Mouse (Mus musculus) cerebellum, adult (tissue): ENCODE data around the gene Cdcp2.
A peak's percentile ranks its signal among the peaks of the same experiment; 100 is the strongest.

Experiments
- ATAC-seq: cut with Nextera tagmentation; 2 replicates; pipeline ENCODE4 v1.9.2; 2017; ENCODE audit warnings: mild to moderate bottlenecking, moderate library complexity, mixed read lengths; ENCODE audit not compliant: insufficient number of reproducible peaks, low FRiP score, low TSS enrichment

The Cdcp2 gene

DNA sequence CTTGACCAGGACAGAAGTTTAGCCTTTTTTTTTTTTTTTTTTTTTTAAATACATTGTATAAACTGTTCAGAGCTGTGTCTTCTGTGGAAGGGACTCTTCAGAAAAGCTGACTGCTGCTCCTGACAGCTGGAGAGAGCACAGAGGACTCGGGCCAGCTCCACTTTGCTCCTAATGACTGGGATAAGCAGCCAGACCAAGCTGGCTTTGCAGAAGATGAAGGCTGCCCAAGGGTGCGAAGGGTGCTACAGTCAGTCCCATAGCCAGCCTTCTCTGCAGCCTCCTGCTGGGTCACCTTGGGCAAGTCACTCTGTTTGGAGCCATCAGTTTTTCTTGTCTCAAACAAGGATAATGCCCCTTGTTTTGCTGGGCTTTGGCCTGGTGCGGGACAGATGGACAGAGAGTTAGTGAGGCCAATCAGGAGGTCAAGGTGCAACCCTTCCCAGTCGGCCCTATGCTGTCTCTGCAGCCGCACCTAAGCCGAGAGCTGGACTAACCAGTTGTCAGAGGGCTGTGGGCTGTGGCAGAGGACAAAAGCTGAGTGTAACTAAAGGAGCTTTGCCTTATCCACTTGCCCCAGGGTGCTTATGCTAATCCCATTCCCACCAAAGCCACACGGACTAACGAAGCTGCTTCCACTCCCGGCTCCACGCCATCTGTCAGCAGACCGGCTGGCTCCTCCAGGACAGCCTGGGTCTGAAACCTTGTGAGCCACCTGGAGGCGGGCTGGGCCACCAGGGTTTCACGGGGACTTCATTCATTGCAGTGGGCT, 31.4 kb downstream of the Cdcp2 start:
- ATAC-seq = 0 out of 2 replicates have a peak, but pooled peaks have one; percentile 46

- no peak for ATAC-seq
Observed at GRCm38 (mm10) chr4:107129373-107129772, 32.7 kb downstream of the Cdcp2 start.

DNA sequence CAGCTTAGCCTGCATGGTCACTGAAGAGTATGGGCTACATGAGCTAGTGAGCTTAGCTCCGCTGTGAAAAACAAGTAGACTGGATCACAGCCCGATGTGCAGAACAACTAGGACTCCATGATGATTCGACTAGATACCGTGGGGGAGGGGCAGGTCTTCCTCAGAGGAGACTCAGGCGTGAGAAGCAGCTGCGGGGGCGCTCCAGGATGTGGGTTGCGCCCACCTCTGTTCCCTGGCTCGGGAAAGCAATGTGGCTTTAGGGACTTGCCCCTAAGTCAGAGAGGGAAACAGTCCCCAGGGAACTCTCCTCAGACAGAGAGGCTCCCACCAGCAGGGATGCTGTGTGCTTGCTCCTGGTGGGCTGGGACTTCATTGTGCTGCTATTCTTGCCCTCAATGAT, 33.8 kb downstream of the Cdcp2 start:
- no peak for ATAC-seq

DNA sequence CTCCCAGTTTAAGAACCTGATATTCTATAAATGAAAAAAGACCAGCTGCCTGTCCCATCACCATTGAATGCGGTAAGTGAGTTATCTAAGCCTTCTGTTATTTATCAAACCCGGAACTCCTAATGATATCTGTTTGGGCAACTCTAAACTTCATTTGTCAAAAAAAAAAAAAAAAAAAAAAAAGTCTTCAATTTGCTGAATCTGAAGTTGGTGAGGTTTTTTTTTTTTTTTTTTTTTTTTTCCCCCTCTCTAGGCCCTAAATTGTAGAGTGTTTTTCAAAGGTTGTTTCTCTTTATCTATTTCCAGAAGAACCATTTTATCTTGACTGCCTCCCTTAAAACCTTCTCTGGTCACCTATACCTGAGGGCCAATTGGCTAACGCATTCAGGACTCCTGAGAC, 38.2 kb downstream of the Cdcp2 start:
- no peak for ATAC-seq

- ATAC-seq = no peak
Observed at GRCm38 (mm10) chr4:107135663-107136062, 39.0 kb downstream of the Cdcp2 start.

GRCm38 (mm10) chr4:107136531-107136930, 39.8 kb downstream of the Cdcp2 start:
- no peak for ATAC-seq

DNA sequence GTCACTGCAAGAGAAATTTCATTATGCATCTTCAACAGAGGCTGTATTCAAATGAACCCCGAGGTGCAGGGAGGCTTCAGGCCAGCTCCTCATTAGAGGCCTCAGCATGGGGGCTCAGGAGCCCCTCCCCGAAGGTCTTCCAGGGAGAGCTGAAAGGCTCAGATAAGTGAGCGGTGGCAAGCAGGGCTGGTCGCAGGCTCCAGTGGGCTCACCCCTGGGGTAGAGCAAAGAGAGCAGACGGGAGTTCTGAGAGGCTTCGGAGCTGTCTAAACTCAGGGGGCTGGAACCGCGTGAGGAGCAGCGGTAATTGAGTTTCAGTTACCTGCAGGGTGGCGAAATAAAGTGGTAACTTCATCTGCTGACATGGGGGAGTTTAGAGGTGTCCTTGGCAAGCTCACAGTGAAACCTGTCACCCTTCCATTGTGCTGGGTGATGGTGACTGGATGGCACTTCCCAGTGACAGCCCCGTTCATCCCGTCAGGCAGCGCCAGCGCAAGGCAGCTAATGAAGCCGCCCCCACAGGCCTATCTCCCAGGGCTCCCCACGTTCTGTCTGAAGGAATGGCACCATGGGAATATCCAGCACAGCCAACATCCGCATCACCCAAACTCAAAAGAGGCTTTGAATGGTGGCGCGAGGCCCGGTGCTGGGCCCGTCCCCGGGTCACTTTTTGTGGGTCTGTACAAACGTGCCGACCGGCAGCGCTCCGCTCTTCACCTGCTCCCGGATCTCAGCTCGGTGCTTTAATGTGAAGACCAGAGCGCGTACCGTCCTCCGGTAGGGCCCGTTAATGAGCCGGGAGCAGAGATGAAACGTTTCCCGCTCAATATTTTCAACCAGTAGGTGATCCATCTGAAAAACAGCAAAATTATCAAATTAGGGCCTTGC, 42.5 kb downstream of the Cdcp2 start:
- ATAC-seq = no peak

GRCm38 (mm10) chr4:107139836-107140631, 43.3 kb downstream of the Cdcp2 start:
- no peak for ATAC-seq

DNA sequence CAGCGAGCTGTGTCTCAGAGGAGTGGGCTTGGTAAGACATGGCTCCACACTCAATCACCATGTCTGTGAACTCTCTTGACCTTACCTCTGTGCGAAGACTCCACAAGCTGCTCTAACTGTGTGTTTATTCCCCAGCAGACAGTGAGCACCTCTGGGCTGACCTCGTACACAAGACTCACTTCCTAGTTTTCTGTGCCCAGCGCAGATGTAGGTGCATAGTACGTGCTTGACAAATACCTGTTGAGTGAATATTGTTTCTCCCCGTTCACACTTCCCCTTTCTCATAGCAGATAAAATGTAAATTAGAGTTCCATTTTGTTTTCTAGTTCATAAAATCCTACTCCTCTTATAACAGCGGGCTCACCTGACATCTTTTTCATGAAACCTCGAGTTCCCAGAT, 46.8 kb downstream of the Cdcp2 start:
- no peak for ATAC-seq

GRCm38 (mm10) chr4:107150991-107151390, 54.3 kb downstream of the Cdcp2 start:
- ATAC-seq = no peak

DNA sequence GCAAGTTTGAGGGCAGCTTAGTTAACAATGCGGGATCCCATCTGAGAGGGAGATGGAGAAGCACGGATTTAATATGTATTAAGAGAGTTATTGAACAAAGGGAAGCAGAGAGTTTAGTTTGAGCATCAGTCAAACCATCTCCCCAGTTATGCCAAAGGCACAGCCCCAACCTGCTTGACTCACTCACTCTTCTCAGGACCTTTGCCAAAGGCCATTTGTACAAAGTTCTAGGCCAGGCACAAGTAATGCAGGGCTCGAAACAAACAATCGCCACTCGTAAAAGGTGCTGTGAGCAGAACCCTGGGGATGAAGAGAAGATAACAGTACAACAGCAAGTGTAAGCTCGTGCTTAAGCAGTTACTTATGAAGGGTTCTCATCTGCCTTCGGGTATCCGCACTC, 55.9 kb downstream of the Cdcp2 start:
- ATAC-seq = no peak

- no peak for ATAC-seq
Observed at GRCm38 (mm10) chr4:107156983-107157401, 60.3 kb downstream of the Cdcp2 start.

DNA sequence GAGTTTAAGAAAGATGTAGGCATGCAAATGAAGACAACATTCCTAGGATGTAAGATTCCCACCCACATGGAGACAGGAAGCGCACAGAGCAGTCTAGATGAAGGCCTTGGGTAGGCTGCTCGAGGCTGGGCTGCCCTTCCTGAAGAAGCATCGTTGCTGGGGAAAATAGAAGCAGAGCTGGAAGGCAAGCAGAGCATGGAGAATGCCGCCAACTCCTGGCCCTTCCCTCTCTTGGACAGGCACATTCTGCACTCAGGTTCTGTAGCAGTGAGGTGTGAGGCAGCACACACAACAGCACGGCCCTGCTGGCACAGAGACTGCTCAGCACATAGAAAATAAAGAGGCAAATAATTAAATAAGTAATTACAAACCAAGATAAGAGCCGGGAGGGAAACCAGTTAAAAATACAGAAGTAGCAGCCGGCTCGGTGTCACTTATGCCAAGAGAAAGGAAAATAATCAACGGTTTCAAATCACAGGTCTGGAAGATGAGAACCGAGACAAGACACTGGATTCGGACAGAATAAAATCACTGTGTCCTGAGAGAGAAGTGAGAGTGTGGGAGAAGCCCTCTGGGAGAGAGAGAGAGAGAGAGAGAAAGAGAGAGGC, 62.6 kb downstream of the Cdcp2 start:
- ATAC-seq = no peak

GRCm38 (mm10) chr4:107160181-107160580, 63.5 kb downstream of the Cdcp2 start:
- no peak for ATAC-seq
